Mouse (Mus musculus): Measurements from ENCODE around the gene Catip.

- TF ChIP-seq CTCF (IDR thresholded peaks at IDR 0.05; ENCODE audit: control insufficient read depth, insufficient read depth, low read length): no peak
- no peak for TF ChIP-seq POLR2A (IDR thresholded peaks at IDR 0.05; ENCODE audit: borderline replicate concordance, control insufficient read depth, low read depth, low read length)
These were observed 18.7 kb upstream of the Catip start for GRCm38 (mm10) chr1:74343161-74343560.
